Mouse (Mus musculus) bone marrow, adult 2 months (tissue): ENCODE results near the gene Ldlrad1.

ENCODE experiments used
- CTCF ChIP-seq: fragments of 200-500 bp; IDR thresholded peaks from 2 replicates; pipeline ENCODE4 v1.5.1; 2011; ENCODE audit warnings: low read length, control low read depth; ENCODE audit not compliant: control insufficient read depth, insufficient read depth
- POLR2A ChIP-seq: fragments of 200-500 bp; IDR thresholded peaks from 2 replicates; pipeline ENCODE4 v1.6.1; 2011; ENCODE audit warnings: low read depth, mild to moderate bottlenecking, control low read depth, low read length, borderline replicate concordance; ENCODE audit not compliant: control insufficient read depth

- TF ChIP-seq CTCF (peak; percentile 22; the same call in 1 of the 2 replicates), POLR2A (peak; percentile 44; the same call in 1 of the 2 replicates)
Observed at GRCm38 (mm10) chr4:107217574-107217973, 8.6 kb downstream of the Ldlrad1 start.
